Mouse (Mus musculus): ENCODE data around the gene Habp4.

Habp4 gene

DNA sequence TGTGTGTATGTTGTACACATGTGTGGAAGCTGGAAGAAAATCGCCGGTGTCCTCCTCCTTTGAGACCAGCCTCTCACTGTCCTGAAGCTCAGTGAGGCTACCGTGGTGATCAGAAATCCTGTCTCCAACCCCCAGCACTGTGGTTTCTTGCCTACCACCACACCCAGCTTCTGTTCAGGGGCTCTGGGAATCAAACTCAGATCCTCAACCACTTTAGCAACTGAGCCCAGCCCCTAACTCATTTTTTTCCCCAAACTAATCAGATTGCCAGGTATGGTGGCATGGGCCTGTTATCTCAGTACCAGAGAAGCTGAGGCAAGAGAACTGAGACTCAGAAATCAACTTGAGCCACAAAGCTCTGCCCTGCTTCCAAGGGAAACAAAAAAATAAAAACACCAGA lies 74.2 kb downstream of the Habp4 start:
- DNase-seq (ENCODE audit: low spot score in 2 of 2): no peak

All from spleen, postnatal 4 days (tissue).